Mouse (Mus musculus) embryo, embryonic 10.5 days (tissue): ENCODE measurements at regions not wholly inside any gene's neighbourhood (a gene's known extent, or its start where the extent isn't known, plus 50 kb on each side); places are given as distances from the start of the nearest gene placed in this dataset.

Experiments used
- DNase-seq: peaks from one replicate; pipeline ENCODE4 v3.0.0-alpha.2; 2015; ENCODE audit warnings: low spot score

- DNase-seq, result peak; percentile 89
Observed at GRCm38 (mm10) chr2:103848923-103849700, 51.7 kb upstream of the Caprin1 start.

GRCm38 (mm10) chr2:103849766-103850530 lies 52.5 kb upstream of the Caprin1 start:
- DNase-seq, result no peak

- DNase-seq, result no peak
Observed at GRCm38 (mm10) chr2:103850531-103850816, 53.0 kb upstream of the Caprin1 start.

- DNase-seq, result no peak
Observed at GRCm38 (mm10) chr2:103851171-103851570, 53.7 kb upstream of the Caprin1 start.

GRCm38 (mm10) chr2:103861226-103861625 lies 63.8 kb upstream of the Caprin1 start:
- no peak for DNase-seq

- no peak for DNase-seq
Observed at GRCm38 (mm10) chr2:103864254-103864653, 66.8 kb upstream of the Caprin1 start.

- DNase-seq, result peak; percentile 73
Observed at GRCm38 (mm10) chr2:103865319-103866171, 68.1 kb upstream of the Caprin1 start.

- DNase-seq, result no peak
Observed at GRCm38 (mm10) chr2:103867241-103867957, 70.0 kb upstream of the Caprin1 start.

- DNase-seq, result no peak
Observed at GRCm38 (mm10) chr2:103867958-103868330, 70.5 kb upstream of the Caprin1 start.

GRCm38 (mm10) chr2:103868655-103869054 lies 71.2 kb upstream of the Caprin1 start:
- no peak for DNase-seq

- DNase-seq, result peak; percentile 86
Observed at GRCm38 (mm10) chr2:103871522-103872276, 74.2 kb upstream of the Caprin1 start.

- no peak for DNase-seq
Observed at GRCm38 (mm10) chr2:103872277-103872636, 74.8 kb upstream of the Caprin1 start.

- no peak for DNase-seq
Observed at GRCm38 (mm10) chr2:103873381-103873780, 75.9 kb upstream of the Caprin1 start.

GRCm38 (mm10) chr2:103874466-103874865 lies 77.0 kb upstream of the Caprin1 start:
- no peak for DNase-seq

- no peak for DNase-seq
Observed at GRCm38 (mm10) chr2:103875754-103876153, 78.3 kb upstream of the Caprin1 start.

- no peak for DNase-seq
Observed at GRCm38 (mm10) chr2:103876236-103876635, 78.8 kb upstream of the Caprin1 start.

GRCm38 (mm10) chr2:103881026-103881763 lies 76.6 kb upstream of the Lmo2 start:
- DNase-seq, result no peak

- DNase-seq, result no peak
Observed at GRCm38 (mm10) chr2:103884926-103885325, 72.9 kb upstream of the Lmo2 start.

- DNase-seq, result no peak
Observed at GRCm38 (mm10) chr2:103888023-103888422, 69.8 kb upstream of the Lmo2 start.

GRCm38 (mm10) chr2:103891240-103891767 lies 66.5 kb upstream of the Lmo2 start:
- peak; percentile 69 for DNase-seq
